Mouse (Mus musculus) embryonic facial prominence, embryonic 15.5 days (tissue): Measurements from ENCODE around the gene Tmco4. TPM values are rescaled to one million over a fixed set of nuclear protein-coding genes. Genes with fewer than 3 reads are reported as not detected.

Source experiments
- ATAC-seq: fragments of 200-750 bp; cut with Nextera tagmentation; 2 replicates; pipeline ENCODE4 v1.8.0; 2017; ENCODE audit warnings: low read depth, moderate TSS enrichment; ENCODE audit not compliant: insufficient number of reproducible peaks, low FRiP score, low TSS enrichment
- H3K27ac ChIP-seq: fragments of 300-500 bp; sonication (generic); replicated peaks from 2 replicates; pipeline ENCODE4 v1.5.1; 2015; ENCODE audit warnings: mild to moderate bottlenecking, inconsistent platforms
- H3K27me3 ChIP-seq: fragments of 300-500 bp; sonication (generic); 2 replicates; pipeline ENCODE4 v1.6.1; 2015; ENCODE audit warnings: inconsistent platforms
- H3K36me3 ChIP-seq: fragments of 300-500 bp; sonication (generic); 2 replicates; pipeline ENCODE4 v1.6.1; 2015; ENCODE audit warnings: mild to moderate bottlenecking, inconsistent platforms
- H3K4me1 ChIP-seq: fragments of 300-500 bp; sonication (generic); 2 replicates; pipeline ENCODE4 v1.6.1; 2015; ENCODE audit warnings: inconsistent platforms
- H3K4me2 ChIP-seq: fragments of 300-500 bp; sonication (generic); replicated peaks from 2 replicates; pipeline ENCODE4 v1.6.1; 2015; ENCODE audit warnings: mild to moderate bottlenecking, inconsistent platforms
- H3K4me3 ChIP-seq: fragments of 300-500 bp; sonication (generic); replicated peaks from 2 replicates; pipeline ENCODE4 v1.5.1; 2015; ENCODE audit warnings: mild to moderate bottlenecking, inconsistent platforms
- H3K9ac ChIP-seq: fragments of 300-500 bp; sonication (generic); 2 replicates; pipeline ENCODE4 v1.6.1; 2015; ENCODE audit warnings: inconsistent platforms
- H3K9me3 ChIP-seq: fragments of 300-500 bp; sonication (generic); replicated peaks from 2 replicates; pipeline ENCODE4 v1.6.1; 2016; ENCODE audit warnings: inconsistent platforms
- WGBS: fragments of 180-500 bp; shearing (Covaris S2); methylation state at CpG from one replicate; pipeline ENCODE4 v1.1.7; 2015; 5-methylcytosine and 5-hydroxymethylcytosine counted together
- polyA plus RNA-seq: library from polyadenylated mRNA; unstranded; fragments of >200 nt; fragmentation: Nextera tagmentation; extraction: Ambion mirVana; gene quantifications from 2 replicates; pipeline ENCODE4 v1.2.1, GENCODE M21; 2015

The Tmco4 gene
- polyA plus RNA-seq, 1 experiment from 2014 or later = 6.4 TPM

DNA sequence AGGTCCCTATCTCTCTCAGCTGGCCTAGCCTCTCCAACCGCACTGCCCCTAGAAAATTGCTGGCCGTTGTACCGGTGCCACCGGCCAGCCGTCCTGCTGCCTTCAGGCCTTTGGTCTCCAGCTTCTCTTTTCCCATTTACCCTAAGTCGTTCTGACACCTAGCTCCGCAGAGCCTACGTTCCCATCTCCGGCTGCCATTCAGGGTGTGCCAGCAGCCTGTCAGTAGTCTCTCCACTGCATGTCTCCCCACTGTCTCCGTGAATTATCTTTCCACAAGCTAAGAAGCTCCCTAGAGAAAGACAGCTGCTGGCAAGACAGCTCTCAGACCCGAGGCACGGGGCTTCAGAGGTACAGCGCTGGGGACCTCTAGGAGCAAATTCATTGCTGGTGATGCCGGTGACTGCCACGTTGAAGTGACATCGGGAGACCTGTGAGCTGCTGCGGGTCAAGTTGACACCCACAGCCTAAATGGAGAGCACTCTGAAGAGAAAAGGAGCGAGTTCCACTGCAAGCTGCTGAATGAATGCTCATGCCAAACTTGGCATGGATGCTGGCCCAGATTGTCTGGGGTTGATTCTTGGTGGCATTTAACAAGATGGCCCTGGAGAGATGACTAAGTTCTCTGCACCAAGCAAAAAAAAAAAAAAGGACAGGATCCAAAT lies 108.7 kb downstream of the Tmco4 start:
- Histone ChIP-seq H3K9me3 (no peaks in the 10 kb centered on the region), H3K27ac (no peak overlapping the region), H3K4me2 (no peak overlapping the region), H3K9ac (no peak overlapping the region), H3K4me3 (no peak overlapping the region), H3K27me3 (peaks cover 5% of the 10 kb centered on the region), H3K4me1 (peaks cover 37% of the 10 kb centered on the region), H3K36me3 (peaks cover 23% of the 10 kb centered on the region)
- 70% methylated on average over 18 of the region's 18 CpGs for WGBS
- no peak for ATAC-seq

DNA sequence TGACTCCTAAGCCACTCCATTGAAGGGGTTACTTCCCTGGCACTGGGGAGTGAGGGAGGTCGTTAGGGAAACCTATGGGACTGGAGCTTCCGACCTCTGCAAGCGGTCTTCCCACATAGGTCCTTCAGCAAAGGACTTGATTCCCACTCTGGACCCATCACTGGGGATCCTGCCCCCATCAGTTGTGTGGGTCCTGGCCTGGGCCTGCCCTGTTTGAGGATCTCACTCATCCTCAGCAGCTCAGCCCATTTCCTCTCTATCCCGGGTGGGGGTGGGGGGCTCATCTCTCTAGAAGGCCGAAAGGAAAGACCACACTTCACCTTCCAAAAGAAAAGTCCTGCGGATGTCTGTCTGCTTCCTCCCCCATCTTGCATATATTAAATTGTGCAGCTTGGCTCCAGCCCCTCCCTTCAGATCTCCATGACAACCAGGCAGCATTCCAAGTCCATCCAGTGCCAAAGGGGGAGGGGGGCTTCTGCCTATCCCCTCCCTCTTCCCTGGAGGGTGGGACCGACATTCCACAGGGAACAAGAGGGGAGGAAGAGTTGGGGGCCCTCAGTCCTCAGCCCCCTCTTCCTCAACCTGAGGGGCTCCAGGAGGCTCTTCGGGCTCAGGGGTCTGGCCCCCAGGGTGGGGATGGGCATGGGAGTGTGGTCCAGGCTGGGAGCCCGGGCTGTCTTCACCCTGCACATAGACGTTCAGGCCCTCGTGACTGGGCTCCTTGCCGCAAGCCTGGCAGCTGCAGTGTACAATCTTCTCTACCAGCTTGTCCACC lies 110.3 kb downstream of the Tmco4 start:
- 0 out of 2 replicates have a peak overlapping the region, but pooled peaks have one; percentile 3 for H3K4me2 ChIP-seq
- no peak for ATAC-seq

DNA sequence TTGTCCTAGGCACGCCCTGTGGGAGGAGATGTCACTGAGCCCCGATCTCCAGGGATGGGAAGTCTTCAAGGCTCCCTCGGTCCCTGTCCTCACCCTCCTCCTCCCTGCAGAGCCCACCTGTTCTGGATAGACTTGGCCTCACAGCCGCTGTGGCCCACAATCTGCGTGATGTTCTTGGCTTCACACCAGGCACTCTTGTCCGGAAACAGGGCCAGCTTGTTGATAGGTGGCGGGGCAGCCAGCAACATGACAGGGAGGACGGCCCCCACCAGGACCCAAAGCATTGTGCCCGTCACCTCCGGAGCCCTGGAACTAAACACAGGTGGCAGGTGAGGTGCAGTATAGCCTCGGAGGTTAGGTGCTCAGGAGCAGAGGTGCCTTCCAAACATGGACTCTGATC lies 112.6 kb downstream of the Tmco4 start:
- Histone ChIP-seq H3K36me3 (peaks cover 23% of the 10 kb centered on the region), H3K4me3 (no peak overlapping the region), H3K4me2 (no peak overlapping the region), H3K9me3 (no peaks in the 10 kb centered on the region), H3K27ac (no peak overlapping the region), H3K9ac (no peak overlapping the region), H3K4me1 (peaks cover 60% of the 10 kb centered on the region), H3K27me3 (no peaks in the 10 kb centered on the region; the same call in 1 of the 2 replicates)
- ATAC-seq = no peak
- 73% methylated on average over 11 of the region's 11 CpGs for WGBS

More for the DNA sequence above, 110.3 kb downstream of the Tmco4 start:
- Histone ChIP-seq H3K27ac (0 out of 2 replicates have a peak overlapping the region, but pooled peaks have one; percentile 28), H3K9me3 (no peaks in the 10 kb centered on the region), H3K27me3 (no peaks in the 10 kb centered on the region; the same call in 1 of the 2 replicates), H3K36me3 (peaks cover 23% of the 10 kb centered on the region), H3K9ac (peak overlapping the region; percentile 3; the same call in 1 of the 2 replicates), H3K4me1 (peaks cover 40% of the 10 kb centered on the region), H3K4me3 (no peak overlapping the region)
- 27% methylated on average over 12 of the region's 12 CpGs for WGBS

DNA sequence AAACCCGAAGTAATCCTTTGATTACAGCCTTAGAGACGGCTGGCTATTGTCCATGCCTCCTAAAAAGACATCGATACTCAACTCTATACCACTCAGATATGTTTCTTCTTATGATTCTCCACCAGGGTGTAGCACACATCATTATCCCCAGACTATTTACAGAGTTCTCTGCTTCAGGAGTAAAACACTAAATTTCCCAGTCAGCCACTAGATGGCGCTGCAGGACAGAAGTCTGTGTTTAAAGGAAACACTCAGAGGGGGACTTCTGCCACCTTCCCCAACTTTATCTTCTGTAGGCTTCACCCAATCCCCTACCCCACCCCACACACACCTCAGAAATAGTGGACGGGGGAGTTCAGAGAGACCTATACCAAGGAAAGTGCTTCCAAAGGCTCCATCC lies 113.3 kb downstream of the Tmco4 start:
- Histone ChIP-seq H3K4me3 (no peak overlapping the region), H3K9me3 (no peaks in the 10 kb centered on the region), H3K27me3 (peaks cover 3% of the 10 kb centered on the region; the same call in 1 of the 2 replicates), H3K4me2 (no peak overlapping the region), H3K36me3 (peaks cover 23% of the 10 kb centered on the region), H3K9ac (no peak overlapping the region), H3K4me1 (peaks cover 67% of the 10 kb centered on the region), H3K27ac (no peak overlapping the region)
- WGBS = 13% methylated on average over 5 of the region's 5 CpGs
- peak; percentile 11; the same call in 1 of the 2 replicates for ATAC-seq

DNA sequence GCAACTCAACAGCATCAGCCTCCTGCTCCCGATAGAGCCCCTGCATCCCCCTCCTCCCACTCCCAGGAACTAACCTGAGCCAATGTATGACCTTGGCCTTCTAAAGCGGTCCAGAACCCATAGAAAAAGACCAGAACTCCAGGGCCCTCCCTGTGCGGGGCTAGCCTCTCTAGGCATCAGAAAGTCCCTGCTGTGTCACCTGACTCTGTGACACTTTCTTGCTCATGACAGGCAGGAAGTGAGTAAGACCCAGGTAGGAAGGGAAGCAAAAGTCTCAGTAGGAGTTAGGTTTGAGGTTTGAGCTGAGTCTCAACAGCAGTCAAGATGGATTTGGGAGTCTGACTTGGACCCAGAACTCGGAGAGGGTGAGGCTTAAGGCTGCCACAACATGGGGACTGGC lies 114.3 kb downstream of the Tmco4 start:
- Histone ChIP-seq H3K4me1 (peaks cover 69% of the 10 kb centered on the region), H3K4me3 (no peak overlapping the region), H3K36me3 (peaks cover 19% of the 10 kb centered on the region), H3K9ac (no peak overlapping the region), H3K4me2 (no peak overlapping the region), H3K27me3 (peaks cover 3% of the 10 kb centered on the region; the same call in 1 of the 2 replicates), H3K9me3 (no peaks in the 10 kb centered on the region), H3K27ac (no peak overlapping the region)
- no peak for ATAC-seq
- 65% methylated on average over 4 of the region's 4 CpGs for WGBS

DNA sequence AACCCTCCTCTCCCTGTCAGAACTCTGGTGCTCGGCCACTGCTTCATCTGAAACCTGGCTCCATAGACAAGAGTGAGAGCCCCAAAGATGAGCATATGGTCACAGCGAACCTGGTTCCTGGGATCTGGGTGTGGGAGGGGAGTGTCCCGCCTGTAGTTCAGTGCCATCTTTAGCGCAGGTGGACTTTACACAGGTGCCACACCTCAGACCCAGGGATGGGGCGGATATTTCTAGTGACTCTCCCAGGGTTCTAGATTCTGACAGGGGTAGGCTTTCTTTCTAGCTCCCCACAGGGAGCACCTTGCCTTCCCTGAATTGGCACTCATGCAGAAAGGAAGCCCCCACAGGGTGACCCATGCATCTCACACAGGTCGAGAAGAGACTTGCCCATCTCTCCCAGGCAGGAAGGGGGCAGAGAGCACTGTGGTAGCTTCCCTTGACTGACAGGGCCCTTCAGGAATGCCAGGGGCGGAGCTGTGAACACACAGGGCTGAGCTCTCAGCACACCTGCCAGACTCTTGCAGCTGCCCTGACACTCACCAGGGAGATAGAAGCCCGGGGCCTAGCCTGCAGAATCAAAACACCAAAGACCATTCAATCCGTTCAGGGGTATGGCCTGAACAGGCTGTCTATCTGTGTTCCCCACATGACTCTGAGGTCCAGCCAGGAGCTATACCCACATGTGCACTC lies 116.4 kb downstream of the Tmco4 start:
- Histone ChIP-seq H3K27ac (no peak overlapping the region), H3K4me2 (no peak overlapping the region), H3K36me3 (peaks cover 14% of the 10 kb centered on the region; the same call in 1 of the 2 replicates), H3K27me3 (peaks cover 3% of the 10 kb centered on the region; the same call in 1 of the 2 replicates), H3K4me3 (no peak overlapping the region), H3K4me1 (peaks cover 62% of the 10 kb centered on the region), H3K9me3 (no peaks in the 10 kb centered on the region), H3K9ac (no peak overlapping the region)
- no peak for ATAC-seq
- WGBS = 60% methylated on average over 9 of the region's 9 CpGs

DNA sequence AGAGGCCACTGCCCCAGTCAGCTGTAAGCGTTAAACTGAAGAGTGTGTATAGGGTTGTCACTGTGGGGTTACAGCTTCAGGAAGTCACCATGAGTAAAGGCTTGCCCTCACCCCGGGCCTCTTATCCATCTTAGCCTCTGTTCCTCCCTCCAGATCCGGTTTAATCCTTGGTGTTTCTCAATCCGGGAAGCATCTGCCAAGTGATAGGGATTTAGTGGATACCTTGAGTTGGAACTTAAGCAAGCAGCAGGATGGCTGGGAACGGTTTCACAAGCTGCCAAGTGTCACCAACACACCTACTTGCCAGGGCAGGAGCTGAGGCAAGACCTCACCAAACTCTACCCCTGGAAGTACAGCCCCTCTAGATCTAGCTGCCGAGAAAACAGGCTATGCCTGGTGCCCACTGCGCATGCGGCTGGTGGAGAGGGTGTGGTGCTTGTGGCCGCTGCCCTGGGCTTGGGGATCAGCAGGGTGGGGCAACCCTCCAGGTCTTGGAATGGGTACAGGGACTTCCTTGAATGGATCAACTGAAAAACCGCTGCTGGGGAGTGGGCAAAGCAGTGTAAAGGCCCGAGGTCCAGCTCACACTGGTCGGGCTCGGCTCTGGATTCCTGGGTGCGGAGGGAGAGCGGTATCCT lies 117.7 kb downstream of the Tmco4 start:
- Histone ChIP-seq H3K4me1 (peaks cover 58% of the 10 kb centered on the region), H3K9ac (0 out of 2 replicates have a peak overlapping the region, but pooled peaks have one; percentile 2), H3K4me3 (peak overlapping the region; percentile 79), H3K4me2 (peak overlapping the region; percentile 90), H3K9me3 (no peaks in the 10 kb centered on the region), H3K36me3 (0 out of 2 replicates have a peak, but pooled peaks cover 2% of the 10 kb centered on the region), H3K27me3 (peaks cover 3% of the 10 kb centered on the region; the same call in 1 of the 2 replicates), H3K27ac (no peak overlapping the region; the same call in 1 of the 2 replicates)
- no peak for ATAC-seq
- WGBS = 48% methylated on average over 15 of the region's 15 CpGs

DNA sequence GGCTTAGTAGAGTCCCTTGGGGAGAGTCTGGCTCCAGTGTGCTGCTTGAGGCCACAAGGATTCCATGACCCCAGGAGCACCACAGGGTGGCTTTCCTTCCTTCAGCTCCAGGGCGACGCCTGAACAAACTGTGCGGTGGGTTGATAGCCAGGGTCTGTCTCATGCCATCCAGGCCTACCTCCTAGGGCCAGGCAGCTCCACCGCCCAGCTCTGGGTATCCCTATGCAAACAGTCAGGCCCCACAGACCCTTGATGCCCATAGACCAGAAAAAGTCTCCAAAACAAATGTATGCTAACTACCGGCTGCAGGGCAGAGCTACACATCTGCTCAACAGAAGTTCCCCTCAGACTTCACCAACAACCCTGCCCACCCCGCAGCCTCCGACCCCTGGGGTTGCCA lies 118.4 kb downstream of the Tmco4 start:
- H3K27ac ChIP-seq = peak overlapping the region; percentile 88
- ATAC-seq = no peak
- peak overlapping the region; percentile 79 for H3K4me3 ChIP-seq
- peaks cover 3% of the 10 kb centered on the region; the same call in 1 of the 2 replicates for H3K27me3 ChIP-seq
- peak overlapping the region; percentile 90; the same call in 1 of the 2 replicates for H3K9ac ChIP-seq
- peaks cover 61% of the 10 kb centered on the region for H3K4me1 ChIP-seq
- H3K4me2 ChIP-seq = peak overlapping the region; percentile 90
- H3K36me3 ChIP-seq = no peaks in the 10 kb centered on the region
- no peaks in the 10 kb centered on the region for H3K9me3 ChIP-seq
- 24% methylated on average over 7 of the region's 7 CpGs for WGBS

DNA sequence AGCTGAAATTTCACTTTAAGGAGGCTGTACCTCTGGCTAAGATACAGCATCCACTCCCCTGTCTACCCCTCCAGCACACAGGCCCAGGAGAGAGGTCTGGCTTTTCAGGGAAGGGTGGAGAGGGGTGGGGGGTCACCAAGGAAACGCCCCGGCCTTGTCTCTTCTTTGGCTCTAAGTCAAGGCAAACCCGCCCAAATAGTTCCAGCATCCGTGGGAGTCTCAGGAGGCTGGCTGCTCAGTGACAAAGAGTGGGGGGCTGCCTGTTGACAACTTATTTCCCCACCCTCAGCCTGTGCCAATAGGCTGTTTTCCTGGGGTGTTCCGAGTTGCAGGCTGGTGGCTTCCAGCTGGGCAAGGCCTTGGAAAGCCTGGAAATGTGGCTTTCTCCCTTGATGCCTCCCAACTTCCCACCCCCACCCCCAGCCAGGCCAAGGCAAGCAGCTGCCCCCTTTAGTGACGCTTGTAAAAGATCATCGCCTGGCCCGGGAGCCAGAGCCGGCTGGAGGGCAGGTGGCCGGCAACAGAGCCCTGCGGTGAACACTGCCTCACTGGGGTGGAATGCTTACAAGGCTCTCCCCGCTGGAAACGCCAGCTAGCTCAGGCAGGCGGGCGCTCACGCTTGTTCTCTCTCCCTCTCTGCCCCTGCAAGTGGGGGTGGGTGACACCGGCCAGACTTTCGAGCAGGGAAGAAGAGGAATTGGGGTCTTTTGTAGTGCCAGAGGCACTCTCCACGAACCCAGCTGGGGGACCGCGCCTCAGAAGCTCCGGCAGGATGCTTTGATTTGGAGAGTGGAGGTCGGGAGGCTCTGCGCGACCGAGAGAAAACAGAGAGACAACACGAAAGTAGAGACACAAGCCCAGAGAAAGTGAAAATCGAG lies 119.0 kb downstream of the Tmco4 start:
- 4% methylated on average over 28 of the region's 28 CpGs for WGBS
- Histone ChIP-seq H3K4me1 (peaks cover 65% of the 10 kb centered on the region), H3K9me3 (no peaks in the 10 kb centered on the region), H3K27ac (peak overlapping the region; percentile 88), H3K4me2 (peak overlapping the region; percentile 90), H3K36me3 (no peaks in the 10 kb centered on the region), H3K9ac (peak overlapping the region; percentile 90), H3K27me3 (peaks cover 3% of the 10 kb centered on the region; the same call in 1 of the 2 replicates), H3K4me3 (peak overlapping the region; percentile 79)
- peak; percentile 56 for ATAC-seq
